Mouse (Mus musculus) hindbrain, postnatal 0 days (tissue): ENCODE results near the gene Ttll3. TPM values are rescaled to one million over a fixed set of nuclear protein-coding genes. Genes with fewer than 3 reads are reported as not detected.

Source experiments
- ATAC-seq: fragments of 200-750 bp; cut with Nextera tagmentation; 2 replicates; pipeline ENCODE4 v1.8.0; 2017; ENCODE audit warnings: mild to moderate bottlenecking, moderate TSS enrichment, moderate library complexity
- DNase-seq: peaks from one replicate; pipeline ENCODE4 v3.0.0-alpha.2; 2015; ENCODE audit warnings: low spot score
- H3K27ac ChIP-seq: fragments of 300-500 bp; sonication (generic); 2 replicates; pipeline ENCODE4 v1.5.1; 2014; ENCODE audit warnings: mild to moderate bottlenecking
- H3K27me3 ChIP-seq: fragments of 300-500 bp; sonication (generic); 2 replicates; pipeline ENCODE4 v1.6.1; 2014; ENCODE audit warnings: low read length, mixed read lengths; ENCODE audit not compliant: insufficient read depth
- H3K36me3 ChIP-seq: fragments of 300-500 bp; sonication (generic); 2 replicates; pipeline ENCODE4 v1.6.1; 2014; ENCODE audit warnings: low read length, mixed read lengths; ENCODE audit not compliant: insufficient read depth
- H3K4me1 ChIP-seq: fragments of 300-500 bp; sonication (generic); 2 replicates; pipeline ENCODE4 v1.6.1; 2014; ENCODE audit warnings: antibody characterized with exemption, low read length, mixed read lengths; ENCODE audit not compliant: insufficient read depth
- H3K4me2 ChIP-seq: fragments of 300-500 bp; sonication (generic); 2 replicates; pipeline ENCODE4 v1.6.1; 2014; ENCODE audit warnings: low read depth, mild to moderate bottlenecking, low read length, moderate library complexity, mixed read lengths
- H3K4me3 ChIP-seq: fragments of 300-500 bp; sonication (generic); 2 replicates; pipeline ENCODE4 v1.5.1; 2014; ENCODE audit warnings: low read length
- H3K9ac ChIP-seq: fragments of 300-500 bp; sonication (generic); replicated peaks from 2 replicates; pipeline ENCODE4 v1.6.1; 2014; ENCODE audit warnings: mild to moderate bottlenecking, low read length, moderate library complexity, mixed read lengths
- H3K9me3 ChIP-seq: fragments of 300-500 bp; sonication (generic); 2 replicates; pipeline ENCODE4 v1.6.1; 2016; ENCODE audit warnings: low read length, mixed read lengths
- CTCF ChIP-seq: IDR thresholded peaks from 2 replicates; pipeline ENCODE4 v1.5.1; 2016; ENCODE audit warnings: antibody characterized with exemption, control low read depth, low read depth
- WGBS: fragments of 180-500 bp; shearing (Covaris S2); extraction: QIAGEN DNeasy Blood & Tissue Kit; methylation state at CpG from one replicate; pipeline ENCODE4 v1.1.7; 2014; 5-methylcytosine and 5-hydroxymethylcytosine counted together
- polyA plus RNA-seq: library from polyadenylated mRNA; unstranded; fragments of >200 nt; fragmentation: Nextera tagmentation; extraction: Ambion mirVana; gene quantifications from 2 replicates; pipeline ENCODE4 v1.2.1, GENCODE M21; 2015
- total RNA-seq: library from RNA; depleted of rRNA; stranded (reverse); fragments of >200 nt; gene quantifications from 2 replicates; pipeline ENCODE4 v1.2.3, GENCODE M21; 2014

Gene Ttll3
- total and polyA plus RNA-seq, 2 experiments from 2014 or later: 11.6 to 11.9 TPM

GRCm38 (mm10) chr6:113350538-113350937 is 38.5 kb upstream of the Ttll3 start:
- no peak overlapping the region for H3K27ac ChIP-seq
- no peaks in the 10 kb centered on the region for H3K4me1 ChIP-seq
- no peak overlapping the region for H3K9ac ChIP-seq
- no peaks in the 10 kb centered on the region for H3K27me3 ChIP-seq
- DNase-seq: no peak
- TF ChIP-seq CTCF: no peak
- H3K4me2 ChIP-seq: no peak overlapping the region
- no peaks in the 10 kb centered on the region for H3K9me3 ChIP-seq
- ATAC-seq: no peak
- no peaks in the 10 kb centered on the region for H3K36me3 ChIP-seq
- H3K4me3 ChIP-seq: no peak overlapping the region

- no peaks in the 10 kb centered on the region for H3K27me3 ChIP-seq
- no peaks in the 10 kb centered on the region for H3K36me3 ChIP-seq
- no peak overlapping the region for H3K9ac ChIP-seq
- no peak for TF ChIP-seq CTCF
- 89% methylated on average over 1 of the region's 1 CpGs for WGBS
- H3K4me1 ChIP-seq: no peaks in the 10 kb centered on the region
- H3K27ac ChIP-seq: no peak overlapping the region
- H3K4me2 ChIP-seq: no peak overlapping the region
- DNase-seq (no peak), ATAC-seq (no peak)
- no peak overlapping the region for H3K4me3 ChIP-seq
- no peaks in the 10 kb centered on the region for H3K9me3 ChIP-seq
Observed at GRCm38 (mm10) chr6:113351161-113351560, 37.9 kb upstream of the Ttll3 start.

- 59% methylated on average over 10 of the region's 10 CpGs for WGBS
- Histone ChIP-seq H3K4me2 (no peak overlapping the region), H3K4me3 (no peak overlapping the region), H3K36me3 (no peaks in the 10 kb centered on the region), H3K27ac (no peak overlapping the region), H3K9ac (no peak overlapping the region), H3K27me3 (no peaks in the 10 kb centered on the region), H3K9me3 (no peaks in the 10 kb centered on the region), H3K4me1 (no peaks in the 10 kb centered on the region)
- no peak for ATAC-seq
- no peak for DNase-seq
- no peak for TF ChIP-seq CTCF
Observed at GRCm38 (mm10) chr6:113351653-113352052, 37.4 kb upstream of the Ttll3 start.

GRCm38 (mm10) chr6:113352820-113353219 is 36.2 kb upstream of the Ttll3 start:
- no peak for TF ChIP-seq CTCF
- 66% methylated on average over 3 of the region's 3 CpGs for WGBS
- no peaks in the 10 kb centered on the region for H3K4me1 ChIP-seq

GRCm38 (mm10) chr6:113353696-113354095 is 35.4 kb upstream of the Ttll3 start:
- Histone ChIP-seq H3K27me3 (no peaks in the 10 kb centered on the region), H3K4me2 (no peak overlapping the region), H3K36me3 (no peaks in the 10 kb centered on the region), H3K27ac (no peak overlapping the region), H3K9ac (no peak overlapping the region), H3K9me3 (no peaks in the 10 kb centered on the region), H3K4me1 (no peaks in the 10 kb centered on the region), H3K4me3 (no peak overlapping the region)
- 68% methylated on average over 3 of the region's 3 CpGs for WGBS
- no peak for DNase-seq
- no peak for ATAC-seq
- TF ChIP-seq CTCF: no peak

More at GRCm38 (mm10) chr6:113352820-113353219, 36.2 kb upstream of the Ttll3 start:
- no peak for DNase-seq
- Histone ChIP-seq H3K9ac (no peak overlapping the region), H3K9me3 (no peaks in the 10 kb centered on the region), H3K4me2 (no peak overlapping the region), H3K36me3 (no peaks in the 10 kb centered on the region), H3K4me3 (no peak overlapping the region), H3K27ac (no peak overlapping the region), H3K27me3 (no peaks in the 10 kb centered on the region)
- no peak for ATAC-seq

GRCm38 (mm10) chr6:113361476-113361875 is 27.6 kb upstream of the Ttll3 start:
- Histone ChIP-seq H3K4me3 (no peak overlapping the region), H3K27ac (no peak overlapping the region), H3K36me3 (no peaks in the 10 kb centered on the region), H3K9ac (no peak overlapping the region), H3K4me1 (no peaks in the 10 kb centered on the region), H3K9me3 (no peaks in the 10 kb centered on the region), H3K27me3 (no peaks in the 10 kb centered on the region), H3K4me2 (no peak overlapping the region)
- DNase-seq (no peak), ATAC-seq (no peak)
- TF ChIP-seq CTCF: peak; percentile 26; the same call in 1 of the 2 replicates
- 76% methylated on average over 4 of the region's 4 CpGs for WGBS

GRCm38 (mm10) chr6:113362241-113362640 is 26.8 kb upstream of the Ttll3 start:
- TF ChIP-seq CTCF: no peak
- no peak for ATAC-seq
- Histone ChIP-seq H3K9me3 (no peaks in the 10 kb centered on the region), H3K27ac (no peak overlapping the region), H3K4me1 (no peaks in the 10 kb centered on the region), H3K27me3 (no peaks in the 10 kb centered on the region), H3K4me3 (no peak overlapping the region), H3K36me3 (peaks cover 6% of the 10 kb centered on the region; the same call in 1 of the 2 replicates), H3K4me2 (no peak overlapping the region), H3K9ac (no peak overlapping the region)
- 89% methylated on average over 1 of the region's 1 CpGs for WGBS
- no peak for DNase-seq
